Mouse (Mus musculus): ENCODE measurements at regions not wholly inside any gene's neighbourhood (a gene's known extent, or its start where the extent isn't known, plus 50 kb on each side); places are given as distances from the start of the nearest gene placed in this dataset.

GRCm38 (mm10) chr9:43545081-43545565, 198.7 kb upstream of the Nectin1 start:
- TF ChIP-seq CTCF (IDR thresholded peaks at IDR 0.05; ENCODE audit: control insufficient read depth, insufficient read depth, insufficient replicate concordance, low read depth, low read length) (no peak), POLR2A (IDR thresholded peaks at IDR 0.05; ENCODE audit: control insufficient read depth, low read depth, low read length) (no peak)
